Mouse (Mus musculus) liver, embryonic 11.5 days (tissue): ENCODE results near the gene Lyz2. TPM values are rescaled to one million over a fixed set of nuclear protein-coding genes. Genes with fewer than 3 reads are reported as not detected.

Source experiments
- ATAC-seq: fragments of 200-750 bp; cut with Nextera tagmentation; replicated peaks from 2 replicates; pipeline ENCODE4 v1.8.0; 2017; ENCODE audit warnings: moderate number of reproducible peaks, mild to moderate bottlenecking, moderate TSS enrichment, moderate library complexity; ENCODE audit not compliant: low FRiP score
- DNase-seq: peaks from one replicate; pipeline ENCODE4 v3.0.0-alpha.2; 2017; ENCODE audit warnings: low spot score
- H3K27ac ChIP-seq: fragments of 300-500 bp; sonication (generic); 2 replicates; pipeline ENCODE4 v1.5.1; 2014; ENCODE audit warnings: mild to moderate bottlenecking, low read depth, low read length, control low read depth
- H3K27me3 ChIP-seq: fragments of 300-500 bp; sonication (generic); replicated peaks from 2 replicates; pipeline ENCODE4 v1.6.1; 2014; ENCODE audit warnings: low read length, mixed read lengths; ENCODE audit not compliant: control insufficient read depth, insufficient read depth
- H3K36me3 ChIP-seq: fragments of 300-500 bp; sonication (generic); 2 replicates; pipeline ENCODE4 v1.6.1; 2014; ENCODE audit warnings: mild to moderate bottlenecking, low read length, moderate library complexity, mixed read lengths; ENCODE audit not compliant: control insufficient read depth, insufficient read depth
- H3K4me1 ChIP-seq: fragments of 300-500 bp; sonication (generic); replicated peaks from 2 replicates; pipeline ENCODE4 v1.6.1; 2014; ENCODE audit warnings: low read length, mixed read lengths; ENCODE audit not compliant: control insufficient read depth, insufficient read depth
- H3K4me2 ChIP-seq: fragments of 300-500 bp; sonication (generic); 2 replicates; pipeline ENCODE4 v1.6.1; 2014; ENCODE audit warnings: mild to moderate bottlenecking, control low read depth, moderate library complexity
- H3K4me3 ChIP-seq: fragments of 300-500 bp; sonication (generic); 2 replicates; pipeline ENCODE4 v1.5.1; 2014; ENCODE audit warnings: low read depth, low read length, control low read depth
- H3K9ac ChIP-seq: fragments of 300-500 bp; sonication (generic); 2 replicates; pipeline ENCODE4 v1.6.1; 2014; ENCODE audit warnings: low read depth, low read length, control low read depth
- H3K9me3 ChIP-seq: fragments of 300-500 bp; sonication (generic); 2 replicates; pipeline ENCODE4 v1.6.1; 2016; ENCODE audit warnings: low read length, inconsistent platforms, mixed read lengths; ENCODE audit not compliant: control insufficient read depth
- WGBS: fragments of 180-500 bp; shearing (Covaris S2); extraction: QIAGEN DNeasy Blood & Tissue Kit; methylation state at CpG from one replicate; pipeline ENCODE4 v1.1.7; 2014; 5-methylcytosine and 5-hydroxymethylcytosine counted together
- polyA plus RNA-seq: library from polyadenylated mRNA; unstranded; fragments of >200 nt; fragmentation: Nextera tagmentation; extraction: Ambion mirVana; gene quantifications from 2 replicates; pipeline ENCODE4 v1.2.1, GENCODE M21; 2014

Gene Lyz2
- polyA plus RNA-seq, 1 experiment from 2014 or later = 86.2 TPM

- H3K9me3 ChIP-seq = no peaks in the 10 kb centered on the region
- no peaks in the 10 kb centered on the region for H3K36me3 ChIP-seq
- no peaks in the 10 kb centered on the region for H3K27me3 ChIP-seq
- no peaks in the 10 kb centered on the region for H3K4me1 ChIP-seq
- ATAC-seq = no peak
- no peak overlapping the region for H3K9ac ChIP-seq
- no peak overlapping the region for H3K4me2 ChIP-seq
- no peak overlapping the region for H3K27ac ChIP-seq
- H3K4me3 ChIP-seq = no peak overlapping the region
- 56% methylated on average over 11 of the region's 11 CpGs for WGBS
- DNase-seq = no peak
Observed at GRCm38 (mm10) chr10:117235866-117236265, 46.3 kb downstream of the Lyz2 start.

- no peaks in the 10 kb centered on the region for H3K27me3 ChIP-seq
- no peak overlapping the region for H3K4me3 ChIP-seq
- no peak overlapping the region for H3K9ac ChIP-seq
- H3K27ac ChIP-seq = no peak overlapping the region
- H3K4me1 ChIP-seq = no peaks in the 10 kb centered on the region
- DNase-seq (no peak), ATAC-seq (no peak)
- no peaks in the 10 kb centered on the region for H3K9me3 ChIP-seq
- H3K36me3 ChIP-seq = no peaks in the 10 kb centered on the region
- H3K4me2 ChIP-seq = no peak overlapping the region
- 62% methylated on average over 4 of the region's 4 CpGs for WGBS
Observed at GRCm38 (mm10) chr10:117234825-117235224, 47.3 kb downstream of the Lyz2 start.

GRCm38 (mm10) chr10:117229826-117230225 is 52.3 kb downstream of the Lyz2 start:
- H3K9me3 ChIP-seq = no peaks in the 10 kb centered on the region
- ATAC-seq (peak; percentile 51; the same call in 1 of the 2 replicates), DNase-seq (no peak)
- no peak overlapping the region for H3K4me3 ChIP-seq
- H3K4me1 ChIP-seq = peaks cover 2% of the 10 kb centered on the region
- no peaks in the 10 kb centered on the region for H3K36me3 ChIP-seq
- WGBS = 71% methylated on average over 16 of the region's 16 CpGs
- H3K27ac ChIP-seq = no peak overlapping the region
- H3K4me2 ChIP-seq = no peak overlapping the region
- no peaks in the 10 kb centered on the region for H3K27me3 ChIP-seq
- H3K9ac ChIP-seq = no peak overlapping the region

Other genes with a start within 250 kb of the Lyz2 start
- gene Lrrc10, start 237.0 kb downstream of the Lyz2 start, polyA plus RNA-seq = 0.21 and 0.23 TPM in 2 replicates
- 414 and 416 TPM in 2 replicates for gene Cct2, start 218.5 kb downstream of the Lyz2 start, polyA plus RNA-seq
- 21.3 and 23.5 TPM in 2 replicates for gene Frs2, start 133.8 kb downstream of the Lyz2 start, polyA plus RNA-seq
- 83.2 and 85.4 TPM in 2 replicates for gene Yeats4, start 57.8 kb downstream of the Lyz2 start, polyA plus RNA-seq
- 0.21 TPM in 1 of 2 replicates, not detected in the other for gene 9530003J23Rik, start 43.6 kb downstream of the Lyz2 start, polyA plus RNA-seq
- not detected in 2 replicates for gene Lyz1, start 10.5 kb upstream of the Lyz2 start, polyA plus RNA-seq
- gene Cpsf6, start 97.7 kb upstream of the Lyz2 start, polyA plus RNA-seq = 135 and 155 TPM in 2 replicates